Mouse (Mus musculus): ENCODE measurements around the gene Slc35e3. TPM values are rescaled to one million over a fixed set of nuclear protein-coding genes. Genes with fewer than 3 reads are reported as not detected.

The Slc35e3 gene
- total RNA-seq, 4 experiments from 2014 or later, result 4.1 to 4.7 (median 4.4) TPM

- DNase-seq (ENCODE audit: low spot score in 2 of 2), result no peak
Measured at GRCm38 (mm10) chr10:117777103-117777470, 30.9 kb upstream of the Slc35e3 start.

GRCm38 (mm10) chr10:117776281-117777102 lies 30.3 kb upstream of the Slc35e3 start:
- no peak for DNase-seq (ENCODE audit: low spot score in 2 of 2)

- no peak for DNase-seq (ENCODE audit: low spot score in 2 of 2)
Measured at GRCm38 (mm10) chr10:117775401-117776144, 29.4 kb upstream of the Slc35e3 start.

GRCm38 (mm10) chr10:117774817-117775120 lies 28.6 kb upstream of the Slc35e3 start:
- DNase-seq (ENCODE audit: low spot score in 2 of 2), result no peak

- DNase-seq (ENCODE audit: low spot score in 2 of 2), result no peak
Measured at GRCm38 (mm10) chr10:117774011-117774816, 28.0 kb upstream of the Slc35e3 start.

GRCm38 (mm10) chr10:117773106-117773720 lies 27.0 kb upstream of the Slc35e3 start:
- DNase-seq (ENCODE audit: low spot score in 2 of 2), result no peak

GRCm38 (mm10) chr10:117772364-117773105 lies 26.4 kb upstream of the Slc35e3 start:
- DNase-seq (ENCODE audit: low spot score in 2 of 2), result no peak

GRCm38 (mm10) chr10:117771131-117771510 lies 25.0 kb upstream of the Slc35e3 start:
- DNase-seq (ENCODE audit: low spot score in 2 of 2), result no peak

GRCm38 (mm10) chr10:117770286-117771130 lies 24.3 kb upstream of the Slc35e3 start:
- DNase-seq (ENCODE audit: low spot score in 2 of 2), result no peak

- no peak for DNase-seq (ENCODE audit: low spot score in 2 of 2)
Measured at GRCm38 (mm10) chr10:117769541-117770285, 23.5 kb upstream of the Slc35e3 start.

GRCm38 (mm10) chr10:117768141-117768440 lies 21.9 kb upstream of the Slc35e3 start:
- no peak for DNase-seq (ENCODE audit: low spot score in 2 of 2)

GRCm38 (mm10) chr10:117767286-117768140 lies 21.3 kb upstream of the Slc35e3 start:
- no peak for DNase-seq (ENCODE audit: low spot score in 2 of 2)

GRCm38 (mm10) chr10:117766896-117767160 lies 20.7 kb upstream of the Slc35e3 start:
- DNase-seq (ENCODE audit: low spot score in 2 of 2), result no peak

GRCm38 (mm10) chr10:117766111-117766895 lies 20.1 kb upstream of the Slc35e3 start:
- DNase-seq (ENCODE audit: low spot score in 2 of 2), result no peak

- no peak for DNase-seq (ENCODE audit: low spot score in 2 of 2)
Measured at GRCm38 (mm10) chr10:117765116-117765894, 19.1 kb upstream of the Slc35e3 start.

GRCm38 (mm10) chr10:117764598-117764997 lies 18.4 kb upstream of the Slc35e3 start:
- no peak for DNase-seq (ENCODE audit: low spot score in 2 of 2)

GRCm38 (mm10) chr10:117763588-117764190 lies 17.5 kb upstream of the Slc35e3 start:
- no peak for DNase-seq (ENCODE audit: low spot score in 2 of 2)

All from gastrocnemius, adult 8-10 months (tissue).